Mouse (Mus musculus): ENCODE measurements around the gene Scube1. TPM values are rescaled to one million over a fixed set of nuclear protein-coding genes. Genes with fewer than 3 reads are reported as not detected.

Gene Scube1
- polyA plus RNA-seq, 1 experiment from 2014 or later: 4.8 TPM

- H3K36me3 ChIP-seq: no peaks in the 10 kb centered on the region
- ATAC-seq (replicated peaks; ENCODE audit: insufficient number of reproducible peaks, insufficient read depth, low FRiP score, low read depth): peak; percentile 48
- H3K4me3 ChIP-seq: peak overlapping the region; percentile 65
- peak overlapping the region; percentile 88 for H3K4me2 ChIP-seq
- H3K9me3 ChIP-seq (replicated peaks): no peaks in the 10 kb centered on the region
- 2% methylated on average over 27 of the region's 27 CpGs for WGBS
- no peaks in the 10 kb centered on the region for H3K27me3 ChIP-seq
- H3K9ac ChIP-seq: peak overlapping the region; percentile 66
- H3K27ac ChIP-seq: peak overlapping the region; percentile 70
- peaks cover 23% of the 10 kb centered on the region for H3K4me1 ChIP-seq (replicated peaks)
These were observed 160.8 kb downstream of the Scube1 start for GRCm38 (mm10) chr15:83563857-83564651.

GRCm38 (mm10) chr15:83563327-83563856 lies 161.4 kb downstream of the Scube1 start, which contains the start of the genes Tspo and Mcat:
TSS of gene Tspo (plus strand) at chr15:83563592.
TSS of gene Mcat (minus strand) at chr15:83563787.
- no peaks in the 10 kb centered on the region for H3K9me3 ChIP-seq (replicated peaks)
- peak; percentile 45; the same call in 1 of the 2 replicates for ATAC-seq (replicated peaks; ENCODE audit: insufficient number of reproducible peaks, insufficient read depth, low FRiP score, low read depth)
- no peaks in the 10 kb centered on the region for H3K36me3 ChIP-seq
- no peaks in the 10 kb centered on the region for H3K27me3 ChIP-seq
- peak within 1 kb of the TSS; percentile 70 for H3K27ac ChIP-seq
- under 1% methylated on average over 28 of the region's 28 CpGs for whole genome bisulfite sequencing
- H3K4me3 ChIP-seq: peak within 1 kb of the TSS; percentile 65
- H3K9ac ChIP-seq: peak within 1 kb of the TSS; percentile 66
- H3K4me2 ChIP-seq: peak within 1 kb of the TSS; percentile 88
- peaks cover 23% of the 10 kb centered on the region for H3K4me1 ChIP-seq (replicated peaks)

- H3K4me2 ChIP-seq: peak overlapping the region; percentile 88
- peak overlapping the region; percentile 65 for H3K4me3 ChIP-seq
- no peaks in the 10 kb centered on the region for H3K36me3 ChIP-seq
- 0 out of 2 replicates have a peak, but pooled peaks have one; percentile 49 for ATAC-seq (replicated peaks; ENCODE audit: insufficient number of reproducible peaks, insufficient read depth, low FRiP score, low read depth)
- peak overlapping the region; percentile 66; the same call in 1 of the 2 replicates for H3K9ac ChIP-seq
- H3K9me3 ChIP-seq (replicated peaks): no peaks in the 10 kb centered on the region
- H3K4me1 ChIP-seq (replicated peaks): peaks cover 23% of the 10 kb centered on the region
- peak overlapping the region; percentile 70 for H3K27ac ChIP-seq
- WGBS: 35% methylated on average over 15 of the region's 15 CpGs
- H3K27me3 ChIP-seq: no peaks in the 10 kb centered on the region
These were observed 162.1 kb downstream of the Scube1 start for GRCm38 (mm10) chr15:83562626-83563270.

GRCm38 (mm10) chr15:83560941-83561477 lies 163.8 kb downstream of the Scube1 start:
- Histone ChIP-seq H3K36me3 (no peaks in the 10 kb centered on the region), H3K9me3 (replicated peaks) (no peaks in the 10 kb centered on the region), H3K27me3 (no peaks in the 10 kb centered on the region), H3K9ac (no peak overlapping the region), H3K4me3 (no peak overlapping the region), H3K4me2 (no peak overlapping the region), H3K27ac (no peak overlapping the region), H3K4me1 (replicated peaks) (peaks cover 24% of the 10 kb centered on the region)
- no peak for ATAC-seq (replicated peaks; ENCODE audit: insufficient number of reproducible peaks, insufficient read depth, low FRiP score, low read depth)
- WGBS: 49% methylated on average over 5 of the region's 5 CpGs

- H3K4me3 ChIP-seq: peak overlapping the region; percentile 89
- no peaks in the 10 kb centered on the region for H3K9me3 ChIP-seq (replicated peaks)
- ATAC-seq (replicated peaks; ENCODE audit: insufficient number of reproducible peaks, insufficient read depth, low FRiP score, low read depth): peak; percentile 85
- H3K27me3 ChIP-seq: no peaks in the 10 kb centered on the region
- H3K4me2 ChIP-seq: peak overlapping the region; percentile 91
- peak overlapping the region; percentile 91 for H3K27ac ChIP-seq
- peaks cover 13% of the 10 kb centered on the region for H3K4me1 ChIP-seq (replicated peaks)
- peak overlapping the region; percentile 95 for H3K9ac ChIP-seq
- WGBS: under 1% methylated on average over 66 of the region's 74 CpGs
- peaks cover 6% of the 10 kb centered on the region; the same call in 1 of the 2 replicates for H3K36me3 ChIP-seq
These were observed 169.5 kb downstream of the Scube1 start for GRCm38 (mm10) chr15:83555161-83555974.

Other genes starting within 250 kb of the Scube1 start
- gene Ttll1, start 214.1 kb downstream of the Scube1 start, polyA plus RNA-seq (2015; fragmentation: Nextera tagmentation; extraction: Ambion mirVana): 22.9 and 23.4 TPM in 2 replicates
- 24.0 and 24.5 TPM in 2 replicates for gene Bik, start 198.2 kb downstream of the Scube1 start, polyA plus RNA-seq (2015; fragmentation: Nextera tagmentation; extraction: Ambion mirVana)
- gene Tspo, start 161.4 kb downstream of the Scube1 start, polyA plus RNA-seq (2015; fragmentation: Nextera tagmentation; extraction: Ambion mirVana): 149 and 164 TPM in 2 replicates
- gene Mcat, start 161.2 kb downstream of the Scube1 start, polyA plus RNA-seq (2015; fragmentation: Nextera tagmentation; extraction: Ambion mirVana): 25.8 and 30.5 TPM in 2 replicates
- gene Ttll12, start 129.9 kb downstream of the Scube1 start, polyA plus RNA-seq (2015; fragmentation: Nextera tagmentation; extraction: Ambion mirVana): 14.4 and 22.6 TPM in 2 replicates
- gene Mpped1, start 54.4 kb upstream of the Scube1 start, polyA plus RNA-seq (2015; fragmentation: Nextera tagmentation; extraction: Ambion mirVana): 0.15 and 0.20 TPM in 2 replicates